Mouse (Mus musculus) liver, embryonic 14.5 days (tissue): ENCODE measurements at regions not wholly inside any gene's neighbourhood (a gene's known extent, or its start where the extent isn't known, plus 50 kb on each side); places are given as distances from the start of the nearest gene placed in this dataset.

Experiments
- ATAC-seq: fragments of 200-750 bp; cut with Nextera tagmentation; 2 replicates; pipeline ENCODE4 v1.8.0; 2017; ENCODE audit warnings: moderate number of reproducible peaks, mild to moderate bottlenecking, moderate library complexity; ENCODE audit not compliant: insufficient read depth
- DNase-seq, 3 experiments: peaks; one replicate each; pipeline ENCODE4 v3.0.0-alpha.2; 2012 to 2013; ENCODE audit warnings: low read depth in 3 of 3, low spot score in 3 of 3
- H3K27ac ChIP-seq: fragments of 300-500 bp; sonication (generic); 2 replicates; pipeline ENCODE4 v1.5.1; 2014; ENCODE audit warnings: moderate library complexity, mild to moderate bottlenecking, control low read depth, inconsistent platforms
- H3K27me3 ChIP-seq: fragments of 300-500 bp; sonication (generic); 2 replicates; pipeline ENCODE4 v1.6.1; 2014; ENCODE audit warnings: mild to moderate bottlenecking, low read length, moderate library complexity; ENCODE audit not compliant: control insufficient read depth, insufficient read depth
- H3K36me3 ChIP-seq: fragments of 300-500 bp; sonication (generic); replicated peaks from 2 replicates; pipeline ENCODE4 v1.6.1; 2014; ENCODE audit warnings: low read depth; ENCODE audit not compliant: control insufficient read depth, insufficient read depth
- H3K4me1 ChIP-seq, 2 experiments: fragments of 200-500 bp in 1 of 2; fragments of 300-500 bp in 1 of 2; sonication (generic) in 1 of 2; replicated peaks; 2 replicates each; pipeline ENCODE4 v1.6.1; 2012 to 2014; ENCODE audit warnings: antibody characterized with exemption in 1 of 2, inconsistent platforms in 1 of 2, low read length in 1 of 2; ENCODE audit not compliant: control insufficient read depth in 2 of 2, insufficient read depth in 2 of 2
- H3K4me2 ChIP-seq: fragments of 300-500 bp; sonication (generic); 2 replicates; pipeline ENCODE4 v1.6.1; 2014; ENCODE audit warnings: low read depth, mild to moderate bottlenecking, control low read depth, moderate library complexity
- H3K4me3 ChIP-seq, 2 experiments: fragments of 200-500 bp in 1 of 2; fragments of 300-500 bp in 1 of 2; sonication (generic) in 1 of 2; 2 replicates each; pipeline ENCODE4 v1.5.1; 2012 to 2014; ENCODE audit warnings: low read depth in 2 of 2, low read length in 2 of 2, mild to moderate bottlenecking in 2 of 2, control low read depth in 1 of 2, inconsistent platforms in 1 of 2, moderate library complexity in 1 of 2; ENCODE audit not compliant: insufficient read depth in 1 of 2
- H3K9ac ChIP-seq: fragments of 300-500 bp; sonication (generic); replicated peaks from 2 replicates; pipeline ENCODE4 v1.6.1; 2014; ENCODE audit warnings: mild to moderate bottlenecking, control low read depth, moderate library complexity
- H3K9me3 ChIP-seq: fragments of 300-500 bp; sonication (generic); 2 replicates; pipeline ENCODE4 v1.6.1; 2016; ENCODE audit warnings: low read length, mixed read lengths; ENCODE audit not compliant: control insufficient read depth
- CTCF ChIP-seq: IDR thresholded peaks from 2 replicates; pipeline ENCODE4 v1.5.1; 2016; ENCODE audit warnings: antibody characterized with exemption, low read depth, control low read depth
- EP300 ChIP-seq: IDR thresholded peaks from 2 replicates; pipeline ENCODE4 v1.6.1; 2016; ENCODE audit warnings: antibody characterized with exemption, low read depth
- WGBS: fragments of 180-500 bp; shearing (Covaris S2); extraction: QIAGEN DNeasy Blood & Tissue Kit; methylation state at CpG from one replicate; pipeline ENCODE4 v1.1.7; 2014; ENCODE audit not compliant: insufficient replicate concordance; 5-methylcytosine and 5-hydroxymethylcytosine counted together

DNA sequence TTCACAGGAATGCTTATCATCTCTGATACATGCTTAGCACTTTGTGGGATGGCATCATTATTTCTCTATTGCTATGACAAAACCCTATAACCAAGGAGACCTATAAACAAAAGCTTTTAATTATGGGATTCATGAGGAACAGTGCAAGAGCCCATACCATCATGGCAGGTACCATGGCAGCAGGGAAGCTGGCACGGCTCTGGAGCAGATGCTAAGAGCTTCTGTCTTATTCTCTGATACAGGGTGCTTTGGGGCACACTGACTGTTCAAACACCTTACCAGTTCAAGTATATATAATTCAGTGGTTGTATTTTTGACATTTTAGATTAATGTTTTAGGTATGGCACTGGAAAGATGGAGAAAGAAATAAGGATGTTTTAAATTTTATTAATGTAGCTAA lies 952.2 kb upstream of the Sel1l start:
- WGBS = 41% methylated on average over 1 of the region's 1 CpGs
- Histone ChIP-seq H3K9me3 (no peaks in the 10 kb centered on the region), H3K27ac (no peak overlapping the region), H3K4me3 (no peak overlapping the region), H3K4me2 (no peak overlapping the region), H3K4me1 (no peaks in the 10 kb centered on the region), H3K9ac (no peak overlapping the region), H3K27me3 (no peaks in the 10 kb centered on the region), H3K36me3 (no peaks in the 10 kb centered on the region)
- TF ChIP-seq CTCF (no peak), EP300 (no peak)
- ATAC-seq (no peak), DNase-seq (no peak)

DNA sequence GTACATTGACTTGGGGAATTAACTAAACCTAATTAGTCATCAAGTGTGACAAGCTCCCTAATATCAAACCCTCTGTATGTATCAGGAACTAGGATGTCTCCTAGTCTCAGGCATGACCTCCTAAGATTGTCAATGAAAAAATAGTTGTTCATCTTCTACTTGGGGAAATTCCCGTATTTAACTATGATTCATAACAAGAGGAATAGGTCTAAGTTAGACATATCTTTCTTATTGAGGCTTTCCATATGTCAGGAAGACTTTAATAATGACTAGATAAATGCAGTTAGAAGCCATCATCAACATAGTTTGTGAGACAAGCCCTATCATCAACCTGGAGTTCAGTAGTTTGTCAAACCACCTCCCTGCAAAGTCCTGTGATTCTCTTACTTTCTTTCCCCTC lies 934.4 kb upstream of the Sel1l start:
- Histone ChIP-seq H3K27ac (no peak overlapping the region), H3K4me3 (no peak overlapping the region), H3K4me1 (no peaks in the 10 kb centered on the region), H3K4me2 (no peak overlapping the region), H3K36me3 (no peaks in the 10 kb centered on the region), H3K9me3 (no peaks in the 10 kb centered on the region), H3K27me3 (no peaks in the 10 kb centered on the region), H3K9ac (no peak overlapping the region)
- WGBS = 45% methylated on average over 1 of the region's 1 CpGs
- TF ChIP-seq EP300 (no peak), CTCF (no peak)
- no peak for DNase-seq
- ATAC-seq = no peak

DNA sequence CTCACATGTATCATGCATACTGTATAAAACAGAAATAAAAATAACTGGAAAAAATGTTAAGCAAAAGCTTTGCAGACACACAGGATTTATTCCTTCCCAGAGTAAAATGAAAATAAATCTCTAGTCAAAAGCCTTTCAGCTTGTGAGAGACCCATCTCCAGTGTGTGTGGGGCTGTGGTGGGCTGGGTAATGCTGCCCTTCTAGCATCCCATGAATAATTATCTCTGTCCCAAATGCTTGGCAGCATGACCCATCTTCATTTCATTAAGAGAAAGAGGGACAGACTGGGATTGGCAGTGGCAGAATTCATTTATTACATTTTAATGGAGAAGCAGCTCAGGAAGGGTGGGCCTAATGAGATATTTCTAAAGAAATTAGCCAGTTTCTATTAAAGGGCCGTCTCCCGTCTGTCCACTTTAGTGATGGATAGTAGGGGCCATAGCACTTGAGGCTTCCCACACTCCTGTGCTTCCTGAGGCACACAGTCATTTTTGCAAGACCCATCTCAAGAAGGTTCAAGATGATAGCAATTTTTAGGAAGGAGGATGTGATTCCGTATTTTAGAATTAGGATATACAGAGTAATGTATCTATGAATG lies 930.8 kb upstream of the Sel1l start:
- no peaks in the 10 kb centered on the region for H3K9me3 ChIP-seq
- no peak for ATAC-seq

DNA sequence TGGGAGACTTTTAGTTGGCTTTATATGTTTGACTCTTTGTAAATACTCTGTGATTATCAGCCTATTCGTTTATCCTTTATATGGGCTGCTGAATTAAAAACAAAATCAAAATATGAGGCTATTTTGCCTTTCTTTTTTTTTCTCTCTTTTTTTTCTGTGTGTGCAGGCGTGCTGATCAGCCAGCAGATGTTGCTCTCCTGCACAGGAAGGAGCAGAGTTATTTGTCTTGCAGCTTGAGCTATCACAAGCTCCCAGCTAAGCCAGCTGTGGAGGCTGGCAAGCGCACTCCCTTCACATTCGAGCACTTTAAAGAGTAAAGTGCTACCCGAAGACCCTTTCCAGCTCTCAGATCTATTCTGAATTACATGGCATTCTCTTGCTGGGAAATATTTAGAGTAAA lies 926.7 kb upstream of the Sel1l start:
- Histone ChIP-seq H3K4me3 (no peak overlapping the region), H3K9ac (no peak overlapping the region), H3K27me3 (no peaks in the 10 kb centered on the region), H3K9me3 (no peaks in the 10 kb centered on the region), H3K4me1 (no peaks in the 10 kb centered on the region), H3K36me3 (no peaks in the 10 kb centered on the region), H3K4me2 (no peak overlapping the region), H3K27ac (no peak overlapping the region)
- 45% methylated on average over 5 of the region's 5 CpGs for WGBS
- no peak for TF ChIP-seq CTCF
- no peak for TF ChIP-seq EP300
- DNase-seq = no peak
- ATAC-seq = no peak

More for the DNA sequence above, 930.8 kb upstream of the Sel1l start:
- H3K4me2 ChIP-seq = no peak overlapping the region
- 68% methylated on average over 3 of the region's 3 CpGs for WGBS
- H3K36me3 ChIP-seq = no peaks in the 10 kb centered on the region
- H3K4me1 ChIP-seq = no peaks in the 10 kb centered on the region
- no peak overlapping the region for H3K9ac ChIP-seq
- no peak overlapping the region for H3K4me3 ChIP-seq
- H3K27me3 ChIP-seq = no peaks in the 10 kb centered on the region
- DNase-seq = no peak
- no peak for TF ChIP-seq EP300
- no peak for TF ChIP-seq CTCF
- no peak overlapping the region for H3K27ac ChIP-seq

DNA sequence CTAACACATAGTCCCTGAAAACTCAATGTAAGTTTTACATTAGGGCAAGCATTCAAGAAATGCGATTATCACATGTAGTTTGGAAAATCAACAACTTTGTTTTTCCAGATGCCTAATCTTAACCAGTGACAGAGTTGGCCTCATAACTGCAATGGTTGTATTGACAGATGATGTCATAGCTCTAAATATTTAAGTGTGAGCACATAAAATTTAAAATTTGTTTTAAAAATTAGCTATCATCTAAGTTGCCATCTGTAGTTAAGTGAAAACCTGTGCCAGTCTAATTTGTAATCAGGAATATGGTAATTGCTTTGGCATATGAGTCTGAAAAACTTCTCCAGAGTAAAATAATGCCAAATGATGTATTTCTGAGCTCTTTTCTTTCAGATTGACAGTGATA lies 899.6 kb upstream of the Sel1l start:
- Histone ChIP-seq H3K27me3 (no peaks in the 10 kb centered on the region), H3K4me3 (no peak overlapping the region), H3K9ac (no peak overlapping the region), H3K4me1 (no peaks in the 10 kb centered on the region), H3K9me3 (no peaks in the 10 kb centered on the region), H3K27ac (no peak overlapping the region), H3K4me2 (no peak overlapping the region), H3K36me3 (no peaks in the 10 kb centered on the region)
- no peak for ATAC-seq
- WGBS = 69% methylated on average over 1 of the region's 1 CpGs
- no peak for DNase-seq
- TF ChIP-seq CTCF (no peak), EP300 (no peak)
